Mouse (Mus musculus): ENCODE results near the gene Svep1.

Gene Svep1

GRCm38 (mm10) chr4:58206115-58206945 is at the start of gene Svep1:
Svep1 (minus strand) TSS chr4:58206859.
- peak; percentile 40 for DNase-seq (ENCODE audit: low spot score)

GRCm38 (mm10) chr4:58253410-58253809 is 46.8 kb upstream of the Svep1 start:
- peak; percentile 66 for DNase-seq (ENCODE audit: low spot score)

- DNase-seq (ENCODE audit: low spot score) = no peak
Observed at GRCm38 (mm10) chr4:58252381-58252780, 45.7 kb upstream of the Svep1 start.

GRCm38 (mm10) chr4:58245544-58245943 is 38.9 kb upstream of the Svep1 start:
- no peak for DNase-seq (ENCODE audit: low spot score)

- no peak for DNase-seq (ENCODE audit: low spot score)
Observed at GRCm38 (mm10) chr4:58240416-58240815, 33.8 kb upstream of the Svep1 start.

GRCm38 (mm10) chr4:58235828-58236227 is 29.2 kb upstream of the Svep1 start:
- DNase-seq (ENCODE audit: low spot score) = no peak

GRCm38 (mm10) chr4:58223499-58223898 is 16.8 kb upstream of the Svep1 start:
- DNase-seq (ENCODE audit: low spot score) = no peak

GRCm38 (mm10) chr4:58211374-58211773 is 4.7 kb upstream of the Svep1 start:
- no peak for DNase-seq (ENCODE audit: low spot score)

GRCm38 (mm10) chr4:58210557-58211090 is 4.0 kb upstream of the Svep1 start:
- DNase-seq (ENCODE audit: low spot score) = no peak

GRCm38 (mm10) chr4:58205750-58206114 is 927 bp downstream of the Svep1 start:
- no peak for DNase-seq (ENCODE audit: low spot score)

- DNase-seq (ENCODE audit: low spot score) = no peak
Observed at GRCm38 (mm10) chr4:58201703-58202102, 5.0 kb downstream of the Svep1 start.

GRCm38 (mm10) chr4:58200826-58201225 is 5.8 kb downstream of the Svep1 start:
- DNase-seq (ENCODE audit: low spot score) = no peak

- no peak for DNase-seq (ENCODE audit: low spot score)
Observed at GRCm38 (mm10) chr4:58197230-58197629, 9.4 kb downstream of the Svep1 start.

- DNase-seq (ENCODE audit: low spot score) = no peak
Observed at GRCm38 (mm10) chr4:58196795-58197194, 9.9 kb downstream of the Svep1 start.

GRCm38 (mm10) chr4:58195936-58196335 is 10.7 kb downstream of the Svep1 start:
- DNase-seq (ENCODE audit: low spot score) = no peak

- no peak for DNase-seq (ENCODE audit: low spot score)
Observed at GRCm38 (mm10) chr4:58189281-58189680, 17.4 kb downstream of the Svep1 start.

- DNase-seq (ENCODE audit: low spot score) = no peak
Observed at GRCm38 (mm10) chr4:58185401-58185800, 21.3 kb downstream of the Svep1 start.

GRCm38 (mm10) chr4:58184681-58185341 is 21.8 kb downstream of the Svep1 start:
- no peak for DNase-seq (ENCODE audit: low spot score)

GRCm38 (mm10) chr4:58183897-58184296 is 22.8 kb downstream of the Svep1 start:
- no peak for DNase-seq (ENCODE audit: low spot score)

GRCm38 (mm10) chr4:58178489-58178888 is 28.2 kb downstream of the Svep1 start:
- no peak for DNase-seq (ENCODE audit: low spot score)

- peak; percentile 61 for DNase-seq (ENCODE audit: low spot score)
Observed at GRCm38 (mm10) chr4:58177256-58177655, 29.4 kb downstream of the Svep1 start.

GRCm38 (mm10) chr4:58174435-58174987 is 32.1 kb downstream of the Svep1 start:
- no peak for DNase-seq (ENCODE audit: low spot score)

- DNase-seq (ENCODE audit: low spot score) = no peak
Observed at GRCm38 (mm10) chr4:58173401-58173800, 33.3 kb downstream of the Svep1 start.

Data from urinary bladder, postnatal 14 days (tissue).